In the genomic region with DNA sequence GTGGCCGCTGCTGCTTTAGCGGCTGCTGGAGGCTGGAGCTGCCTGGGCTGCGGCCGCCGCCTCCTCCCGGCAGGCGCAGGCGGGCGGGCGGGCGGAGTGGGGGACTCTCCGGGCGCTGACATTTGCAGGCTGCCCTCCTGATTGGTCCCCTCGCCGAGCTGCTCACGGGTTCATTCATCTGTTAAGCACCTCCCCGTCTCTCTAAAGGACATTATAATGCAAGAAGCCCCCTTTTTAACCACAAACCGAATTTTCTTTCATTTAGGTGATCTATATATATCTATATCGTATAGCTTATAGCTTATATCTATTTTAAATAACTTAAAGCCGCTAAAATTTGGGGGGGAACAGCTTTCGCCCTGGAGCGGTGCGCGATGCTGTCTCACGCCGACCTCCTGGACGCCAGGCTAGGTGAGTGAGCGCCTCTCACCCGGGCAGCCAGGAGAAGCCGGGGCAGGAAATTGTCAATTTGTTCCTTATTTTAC, we compare ENCODE assay signal across 14 mouse cellular contexts. TPM values are rescaled to one million over a fixed set of nuclear protein-coding genes. Genes with fewer than 3 reads are reported as not detected.
DNase-seq lines count a peak whose midpoint lies in the region; ATAC-seq lines count a peak whose summit lies in the region.
"Had no signal": no experiment of that assay in that cellular context is flagged by ENCODE, and none has a peak within 500 bp of the region (broad histone marks: within the 10 kb centered on the region; RNA-seq: fewer than 3 reads in every experiment).

Gene Otp, plus strand, starts transcription at position 207 of the 485 bp plus-strand sequence.

- DNase-seq in kidney, adult 18-20 months = no peak
- DNase-seq in forebrain, embryonic 10.5 days (ENCODE audit: extremely low spot score, low spot score) = peak; percentile 76
- no peak for DNase-seq in layer of hippocampus, postnatal 10 days (ENCODE audit: low spot score in 2 of 2)
- DNase-seq in adrenal gland, postnatal 25 days = no peak
- DNase-seq: cerebellum, adult 11 months; gastrocnemius, postnatal 14 days; right cerebral cortex, postnatal 14 days had no signal

- H3K4me3 ChIP-seq in kidney, embryonic 16.5 days (ENCODE audit: low read length) = no peak within 1 kb of the TSS
- peak within 1 kb of the TSS; percentile 23 for H3K4me3 ChIP-seq in forebrain, embryonic 10.5 days
- H3K4me3 ChIP-seq in hindbrain, embryonic 16.5 days (ENCODE audit: low read length) = peak within 1 kb of the TSS; percentile 19
- peak within 1 kb of the TSS; percentile 14 for H3K4me3 ChIP-seq in neural tube, embryonic 14.5 days (ENCODE audit: low read depth, low read length)
- H3K4me3 ChIP-seq: liver, embryonic 15.5 days had no signal

- ATAC-seq in kidney, embryonic 16.5 days (ENCODE audit: low FRiP score, low TSS enrichment) = peak; percentile 61; the same call in 1 of the 2 replicates
- ATAC-seq in hindbrain, embryonic 16.5 days = 0 out of 2 replicates have a peak, but pooled peaks have one; percentile 53
- no peak for ATAC-seq in neural tube, embryonic 14.5 days (ENCODE audit: low read depth)
- ATAC-seq in granulocyte monocyte progenitor cell, adult 5-6 weeks (replicated peaks; ENCODE audit: poor library complexity, severe bottlenecking) = no peak
- ATAC-seq: inflammation-experienced regulatory T-cells, adult 6 months had no signal

- H3K27ac ChIP-seq in kidney, embryonic 16.5 days (ENCODE audit: low read length) = no peak within 1 kb of the TSS
- no peak within 1 kb of the TSS for H3K27ac ChIP-seq in forebrain, embryonic 10.5 days
- peak within 1 kb of the TSS; percentile 36; the same call in 1 of the 2 replicates for H3K27ac ChIP-seq in hindbrain, embryonic 16.5 days (ENCODE audit: low read depth, low read length)
- H3K27ac ChIP-seq in neural tube, embryonic 14.5 days (ENCODE audit: low read depth, low read length) = 0 out of 2 replicates have a peak within 1 kb of the TSS, but pooled peaks have one; percentile 40
- H3K27ac ChIP-seq: liver, embryonic 15.5 days had no signal

- 3% methylated on average over 30 of the region's 30 CpGs for WGBS in kidney, embryonic 16.5 days
- WGBS in forebrain, embryonic 10.5 days = 0% methylated on average over 27 of the region's 30 CpGs
- under 1% methylated on average over 23 of the region's 30 CpGs for WGBS in hindbrain, embryonic 16.5 days
- under 1% methylated on average over 30 of the region's 30 CpGs for WGBS in neural tube, embryonic 14.5 days

- H3K4me2 ChIP-seq in kidney, embryonic 16.5 days (replicated peaks; ENCODE audit: low read depth, low read length) = no peak within 1 kb of the TSS
- H3K4me2 ChIP-seq in hindbrain, embryonic 16.5 days (ENCODE audit: low read length) = 0 out of 2 replicates have a peak within 1 kb of the TSS, but pooled peaks have one; percentile 10
- peak within 1 kb of the TSS; percentile 12; the same call in 1 of the 2 replicates for H3K4me2 ChIP-seq in neural tube, embryonic 14.5 days (ENCODE audit: low read depth, low read length)
- H3K4me2 ChIP-seq: liver, embryonic 15.5 days had no signal

- no peak within 1 kb of the TSS for H3K9ac ChIP-seq in kidney, embryonic 16.5 days (replicated peaks; ENCODE audit: low read length)
- no peak within 1 kb of the TSS; the same call in 1 of the 2 replicates for H3K9ac ChIP-seq in hindbrain, embryonic 16.5 days (ENCODE audit: low read depth, low read length)
- peak within 1 kb of the TSS; percentile 41; the same call in 1 of the 2 replicates for H3K9ac ChIP-seq in neural tube, embryonic 14.5 days (replicated peaks; ENCODE audit: low read depth, low read length)
- H3K9ac ChIP-seq: liver, embryonic 15.5 days had no signal

- H3K4me1 ChIP-seq in kidney, embryonic 16.5 days (ENCODE audit: insufficient read depth, low read length) = peaks cover 2% of the 10 kb centered on the region; the same call in 1 of the 2 replicates
- H3K4me1 ChIP-seq in forebrain, embryonic 10.5 days = peaks cover 30% of the 10 kb centered on the region
- H3K4me1 ChIP-seq in hindbrain, embryonic 16.5 days (ENCODE audit: control insufficient read depth, insufficient read depth, low read depth, low read length) = no peaks in the 10 kb centered on the region
- no peaks in the 10 kb centered on the region for H3K4me1 ChIP-seq in neural tube, embryonic 14.5 days (ENCODE audit: control insufficient read depth, insufficient read depth, low read length)
- H3K4me1 ChIP-seq: liver, embryonic 15.5 days had no signal

- H3K9me3 ChIP-seq in kidney, embryonic 16.5 days (ENCODE audit: low read length) = no peaks in the 10 kb centered on the region
- no peaks in the 10 kb centered on the region for H3K9me3 ChIP-seq in forebrain, embryonic 10.5 days
- no peaks in the 10 kb centered on the region for H3K9me3 ChIP-seq in hindbrain, embryonic 16.5 days (ENCODE audit: control insufficient read depth, low read length)
- H3K9me3 ChIP-seq in neural tube, embryonic 14.5 days (ENCODE audit: control insufficient read depth, low read length) = no peaks in the 10 kb centered on the region
- H3K9me3 ChIP-seq: liver, embryonic 15.5 days had no signal

- H3K36me3 ChIP-seq in kidney, embryonic 16.5 days (ENCODE audit: insufficient read depth, low read length) = no peaks in the 10 kb centered on the region
- H3K36me3 ChIP-seq in forebrain, embryonic 10.5 days (replicated peaks) = no peaks in the 10 kb centered on the region
- no peaks in the 10 kb centered on the region for H3K36me3 ChIP-seq in hindbrain, embryonic 16.5 days (ENCODE audit: control insufficient read depth, insufficient read depth, low read length)
- no peaks in the 10 kb centered on the region for H3K36me3 ChIP-seq in neural tube, embryonic 14.5 days (ENCODE audit: control insufficient read depth, insufficient read depth, low read length)
- H3K36me3 ChIP-seq: liver, embryonic 15.5 days had no signal

- H3K27me3 ChIP-seq in kidney, embryonic 16.5 days (ENCODE audit: insufficient read depth, low read length) = peaks cover 78% of the 10 kb centered on the region
- H3K27me3 ChIP-seq in forebrain, embryonic 10.5 days (ENCODE audit: poor library complexity, severe bottlenecking) = peaks cover 100% of the 10 kb centered on the region
- H3K27me3 ChIP-seq in hindbrain, embryonic 16.5 days (replicated peaks; ENCODE audit: control insufficient read depth, insufficient read depth, low read length) = peaks cover 49% of the 10 kb centered on the region
- H3K27me3 ChIP-seq in neural tube, embryonic 14.5 days (ENCODE audit: control insufficient read depth, insufficient read depth, low read length) = peaks cover 62% of the 10 kb centered on the region

RNA-seq across cellular contexts. Expression of gene Otp, which starts in this region (rescaled TPM):
- polyA plus RNA-seq in kidney, embryonic 16.5 days (2015; fragmentation: Nextera tagmentation; extraction: Ambion mirVana) = not detected in 2 replicates
- 0.55 and 1.6 TPM in 2 replicates for polyA plus RNA-seq in forebrain, embryonic 10.5 days (2016; fragmentation: Nextera tagmentation; extraction: Ambion mirVana)
- 5.0 and 6.2 TPM in 2 replicates for polyA plus RNA-seq in hindbrain, embryonic 16.5 days (2015; fragmentation: Nextera tagmentation; extraction: Ambion mirVana)
- 10.0 and 13.5 TPM in 2 replicates for polyA plus RNA-seq in neural tube, embryonic 14.5 days (2014; fragmentation: Nextera tagmentation; extraction: Ambion mirVana)
- not detected for total RNA-seq in layer of hippocampus, postnatal 10 days (2021)
- not detected in 2 replicates for total RNA-seq in adrenal gland, postnatal 25 days (2021)
- total RNA-seq in granulocyte monocyte progenitor cell, adult 5-6 weeks (2014; fragmentation: Nextera tagmentation) = not detected in 2 replicates
- total RNA-seq in granulocyte monocyte progenitor cell, adult 5-6 weeks (2017) = not detected in 2 replicates
- total RNA-seq: gastrocnemius, postnatal 14 days had no signal
- polyA plus RNA-seq: embryonic facial prominence, embryonic 14.5 days; inflammation-experienced regulatory T-cells, adult 6 months; liver, embryonic 15.5 days had no signal

Comparison
In these comparisons a context has a peak if more than half of its experiments do, and no peak if none do; other contexts are left out.
1. Peak in ATAC-seq in kidney, embryonic 16.5 days; RNA of the gene not detected or under 1 TPM.
2. H3K27ac ChIP-seq: peak in hindbrain, embryonic 16.5 days (single experiment) and neural tube, embryonic 14.5 days (single experiment); none in kidney, embryonic 16.5 days (single experiment) and forebrain, embryonic 10.5 days (single experiment).